ENCODE assay signal across 7 mouse cellular contexts in genomic region chr14:62760321-62761035, GRCm38 (mm10). TPM values are rescaled to one million over a fixed set of nuclear protein-coding genes. Genes with fewer than 3 reads are reported as not detected.
DNase-seq lines count a peak whose midpoint lies in the region; ATAC-seq lines count a peak whose summit lies in the region.

No protein-coding gene starts in this region.

- H3K9ac ChIP-seq in intestine, embryonic 15.5 days = peak overlapping the region; percentile 100

- no peaks in the 10 kb centered on the region for H3K36me3 ChIP-seq in intestine, embryonic 15.5 days
- peaks cover 33% of the 10 kb centered on the region for H3K36me3 ChIP-seq in midbrain, embryonic 10.5 days

- peak overlapping the region; percentile 70 for H3K4me2 ChIP-seq in intestine, embryonic 15.5 days (replicated peaks)

- no peaks in the 10 kb centered on the region for H3K4me1 ChIP-seq in intestine, embryonic 15.5 days (replicated peaks)
- H3K4me1 ChIP-seq in midbrain, embryonic 10.5 days = peaks cover 21% of the 10 kb centered on the region

- under 1% methylated on average over 65 of the region's 68 CpGs for WGBS in intestine, embryonic 15.5 days
- under 1% methylated on average over 60 of the region's 68 CpGs for WGBS in midbrain, embryonic 10.5 days

- peak overlapping the region; percentile 99 for H3K27ac ChIP-seq in intestine, embryonic 15.5 days
- peak overlapping the region; percentile 99 for H3K27ac ChIP-seq in midbrain, embryonic 10.5 days (replicated peaks)

- peak; percentile 83 for DNase-seq in adrenal gland, adult 2 months
- peak; percentile 74 for DNase-seq in embryo, embryonic 9.5 days (ENCODE audit: extremely low spot score)
- DNase-seq in gastrocnemius, postnatal 36 days = peak; percentile 28 to 73
- DNase-seq in left cerebral cortex, postnatal 25 days (ENCODE audit: low spot score in 2 of 2) = peak; percentile 55 to 56
- DNase-seq in midbrain, embryonic 10.5 days (ENCODE audit: low spot score) = peak; percentile 70
- DNase-seq in spleen, postnatal 10 days (ENCODE audit: low spot score in 2 of 2) = peak; percentile 77 to 84

- peak; percentile 48 for ATAC-seq in intestine, embryonic 15.5 days

- no peaks in the 10 kb centered on the region for H3K9me3 ChIP-seq in intestine, embryonic 15.5 days
- H3K9me3 ChIP-seq in midbrain, embryonic 10.5 days (replicated peaks) = no peaks in the 10 kb centered on the region

- peak overlapping the region; percentile 99 for H3K4me3 ChIP-seq in intestine, embryonic 15.5 days (replicated peaks)
- peak overlapping the region; percentile 98 for H3K4me3 ChIP-seq in midbrain, embryonic 10.5 days

- no peaks in the 10 kb centered on the region for H3K27me3 ChIP-seq in intestine, embryonic 15.5 days (replicated peaks)
- H3K27me3 ChIP-seq in midbrain, embryonic 10.5 days (ENCODE audit: low read depth, poor library complexity, severe bottlenecking) = no peaks in the 10 kb centered on the region

- intact Hi-C loops in gastrocnemius, postnatal 36 days (cut with DNase I) = loop anchor here (2.0 to 5.0 kb wide), 2 partner anchors 76 to 177 kb away; partner anchors contain the start of gene Wdfy2
- intact Hi-C loops in left cerebral cortex, postnatal 25 days (cut with DNase I) = loop anchor here (1.0 to 2.0 kb wide), 3 partner anchors 77 to 176 kb away; partner anchors contain the start of gene Wdfy2

RNA-seq across cellular contexts. Expression of gene Ints6, which starts 0.5 kb away (rescaled TPM):
- 10 to 100 TPM; 42.6 to 60.3 TPM for total RNA-seq in adrenal gland, adult 2 months (2021)
- polyA plus RNA-seq in adrenal gland, adult 2 months (2012; rRNA removed) = 13.5 and 16.2 TPM in 2 replicates
- 10 to 100 TPM in 1 of 2 experiments, 1 to 10 TPM in 1; 10.0 to 11.8 TPM for total RNA-seq in gastrocnemius, postnatal 36 days (2021)
- polyA plus RNA-seq in intestine, embryonic 15.5 days (2015; fragmentation: Nextera tagmentation; extraction: Ambion mirVana) = 20.2 and 20.3 TPM in 2 replicates
- 10 to 100 TPM; 33.4 to 39.3 TPM for total RNA-seq in left cerebral cortex, postnatal 25 days (2021)
- polyA plus RNA-seq in midbrain, embryonic 10.5 days (2016; fragmentation: Nextera tagmentation; extraction: Ambion mirVana) = 17.5 and 22.6 TPM in 2 replicates

Comparison
In these comparisons a context has a peak if more than half of its experiments do, and no peak if none do; other contexts are left out.
1. Peak in every context shown above with its lines: DNase-seq, ATAC-seq, H3K4me3 ChIP-seq and H3K27ac ChIP-seq.